Mouse (Mus musculus) left cerebral cortex, adult 8-10 months (tissue): ENCODE data around the gene Upf1. TPM values are rescaled to one million over a fixed set of nuclear protein-coding genes. Genes with fewer than 3 reads are reported as not detected.

Source experiments
- DNase-seq, 2 experiments: peaks; one replicate each; pipeline ENCODE4 v3.0.0; 2022; ENCODE audit warnings: low spot score in 2 of 2
- total RNA-seq, 4 experiments: library from RNA; stranded (reverse); gene quantifications; 2 replicates each; pipeline ENCODE4 v1.2.4; 2022

The Upf1 gene
- total RNA-seq: 10 to 100 TPM; 55.1 to 60.8 (median 59.2) TPM

GRCm38 (mm10) chr8:70353194-70353817 is at the start of gene Upf1:
Gene Upf1, minus strand, starts transcription at chr8:70353278.
- peak; percentile 98 for DNase-seq

DNA sequence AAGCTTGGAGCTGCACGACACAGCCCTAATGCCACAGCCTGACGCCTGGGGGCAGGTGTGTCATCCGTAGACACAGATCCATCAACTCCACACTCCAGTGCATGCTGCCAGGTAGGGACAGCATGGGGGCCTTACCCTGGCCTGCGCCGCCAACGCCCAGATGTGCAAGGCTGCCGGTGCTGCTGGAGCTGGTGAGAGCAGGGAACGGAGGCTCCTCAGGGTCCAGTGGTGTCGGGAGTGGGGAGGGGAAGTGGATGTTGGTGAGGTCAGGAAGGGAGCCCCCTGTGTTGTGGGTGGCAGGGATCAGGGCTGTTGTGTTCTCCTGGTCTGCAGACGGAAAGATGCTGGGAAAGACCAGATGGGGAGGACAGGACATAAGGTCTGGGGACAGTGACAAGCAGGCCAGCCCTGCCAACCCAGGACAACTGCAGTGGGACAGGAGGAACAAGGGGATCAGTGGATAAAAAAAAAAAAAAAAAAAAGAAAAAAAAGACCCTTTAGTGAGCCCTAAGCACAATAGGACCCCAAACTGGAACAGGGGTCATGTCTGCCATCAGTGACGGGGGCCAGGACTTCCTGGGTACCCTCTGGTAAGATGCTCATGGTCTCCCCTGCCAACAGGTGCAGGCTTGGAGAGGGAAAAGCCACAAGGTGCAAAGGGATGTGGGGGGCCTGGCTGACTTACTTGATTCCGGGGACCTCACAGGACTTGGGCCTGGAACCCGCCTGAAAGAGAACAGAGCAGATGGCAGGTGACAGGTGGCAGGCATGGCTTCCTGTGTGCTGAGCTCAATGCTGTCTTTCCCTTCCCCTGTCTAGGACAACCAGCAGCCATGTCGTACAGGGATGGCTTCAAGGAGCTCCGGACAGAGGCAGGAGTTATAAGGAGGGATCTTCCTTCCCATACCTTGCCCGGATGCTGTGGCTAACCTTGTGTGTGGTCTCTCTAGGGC is 44.8 kb upstream of the Upf1 start:
- DNase-seq: no peak

- no peak for DNase-seq
These were observed 43.1 kb upstream of the Upf1 start for GRCm38 (mm10) chr8:70396184-70396583.

- no peak for DNase-seq
These were observed 42.6 kb upstream of the Upf1 start for GRCm38 (mm10) chr8:70395649-70396048.

DNA sequence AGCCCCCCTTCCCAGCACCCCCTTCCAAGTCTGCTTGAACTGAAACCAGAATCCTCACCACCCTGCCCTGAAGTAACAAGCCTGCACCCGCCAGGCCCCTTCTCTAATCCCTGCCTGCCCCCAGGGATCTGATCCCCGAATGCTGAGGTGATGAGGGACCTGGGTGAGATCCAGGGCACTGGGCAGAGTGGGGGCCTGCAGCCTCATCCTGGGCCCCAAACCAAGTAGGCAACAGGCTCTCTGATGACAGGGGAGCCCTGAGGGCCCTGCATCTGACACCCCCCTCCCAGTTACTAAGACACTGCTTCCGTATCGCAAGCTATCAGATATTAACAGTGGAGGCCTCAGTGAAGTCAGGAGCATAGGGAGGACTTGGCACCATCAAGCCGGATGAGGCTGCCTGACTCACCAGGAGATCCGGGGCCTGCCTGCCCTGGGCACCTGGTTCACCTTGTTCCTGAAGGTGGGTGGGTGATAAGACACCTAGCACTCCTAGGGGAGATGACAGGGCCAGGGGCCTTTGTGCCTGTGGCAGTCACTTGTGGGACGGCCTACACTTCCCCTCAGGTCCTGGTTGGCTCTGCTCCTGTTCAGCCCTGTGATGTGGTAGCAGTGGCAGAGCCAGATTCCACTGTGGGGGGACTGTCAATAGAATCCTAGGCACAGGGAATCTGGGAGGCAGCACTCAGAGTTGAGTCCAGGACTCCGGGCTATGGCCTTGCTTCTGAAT is 41.4 kb upstream of the Upf1 start:
- no peak for DNase-seq

- no peak for DNase-seq
These were observed 40.0 kb upstream of the Upf1 start for GRCm38 (mm10) chr8:70393087-70393486.

- DNase-seq: no peak
These were observed 36.6 kb upstream of the Upf1 start for GRCm38 (mm10) chr8:70389678-70390077.

GRCm38 (mm10) chr8:70383287-70383686 is 30.2 kb upstream of the Upf1 start:
- DNase-seq: peak; percentile 30 to 54

- no peak for DNase-seq
These were observed 27.0 kb upstream of the Upf1 start for GRCm38 (mm10) chr8:70380069-70380468.

DNA sequence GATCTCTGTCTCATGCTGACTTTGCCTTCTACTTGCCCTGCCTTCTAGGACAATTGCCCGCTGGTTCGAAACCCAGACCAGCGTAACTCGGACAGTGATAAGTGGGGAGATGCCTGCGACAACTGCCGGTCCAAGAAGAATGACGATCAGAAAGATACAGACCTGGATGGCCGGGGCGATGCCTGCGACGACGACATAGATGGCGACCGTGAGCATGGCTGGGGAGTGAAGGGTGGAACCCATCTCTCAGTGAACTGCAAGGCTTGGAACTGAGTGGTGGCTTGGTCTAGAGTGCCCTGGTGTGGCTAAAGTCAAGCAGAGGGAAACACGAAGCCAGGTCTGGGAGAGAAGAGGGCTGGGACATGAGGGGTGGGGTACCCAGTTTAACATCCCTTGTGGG is 24.0 kb upstream of the Upf1 start:
- DNase-seq: no peak

DNA sequence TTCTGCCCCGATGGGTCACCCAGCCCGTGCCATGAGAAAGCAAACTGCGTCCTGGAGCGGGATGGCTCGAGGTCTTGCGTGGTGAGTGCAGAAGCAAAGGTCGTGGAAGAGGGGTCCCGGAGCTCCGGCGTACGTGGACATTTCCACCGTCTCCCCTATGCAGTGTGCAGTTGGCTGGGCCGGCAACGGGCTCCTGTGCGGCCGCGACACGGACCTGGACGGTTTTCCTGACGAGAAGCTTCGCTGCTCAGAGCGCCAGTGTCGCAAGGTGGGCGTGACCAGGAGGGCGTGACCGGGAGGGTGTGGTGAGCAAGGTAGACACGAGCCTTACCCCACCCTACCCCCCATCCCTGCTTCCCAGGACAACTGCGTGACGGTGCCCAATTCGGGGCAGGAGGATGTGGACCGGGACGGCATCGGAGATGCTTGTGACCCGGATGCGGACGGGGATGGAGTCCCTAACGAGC is 23.2 kb upstream of the Upf1 start:
- DNase-seq: no peak

DNA sequence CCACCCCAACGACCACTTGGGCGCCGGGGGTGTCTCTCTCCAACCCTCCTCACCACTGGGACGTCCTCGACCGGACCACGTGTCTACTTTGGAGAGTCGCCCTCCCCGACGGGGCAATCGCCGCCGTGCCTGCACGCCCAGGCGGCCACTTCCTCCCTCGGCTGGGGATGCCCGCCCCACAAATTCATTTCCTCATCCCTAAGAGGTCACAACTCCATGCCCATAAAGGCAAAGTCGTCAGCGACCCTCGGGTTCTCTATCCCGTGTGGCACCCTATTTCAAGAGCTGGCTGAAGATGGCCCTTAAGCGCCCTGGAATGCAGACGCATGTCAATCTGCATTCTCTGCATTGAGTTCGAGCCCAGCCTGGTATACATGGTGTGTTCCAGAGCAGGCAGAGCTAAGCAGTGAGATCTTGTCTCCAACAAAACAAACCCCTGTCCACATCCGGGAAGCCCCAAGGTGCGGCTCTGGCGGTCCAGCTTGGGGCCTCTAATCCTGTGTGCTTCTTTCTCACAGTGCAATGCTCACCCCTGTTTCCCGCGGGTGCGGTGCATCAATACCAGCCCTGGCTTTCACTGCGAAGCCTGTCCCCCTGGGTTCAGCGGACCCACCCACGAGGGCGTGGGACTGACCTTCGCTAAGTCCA is 22.3 kb upstream of the Upf1 start:
- no peak for DNase-seq

- no peak for DNase-seq
These were observed 21.3 kb upstream of the Upf1 start for GRCm38 (mm10) chr8:70374318-70374927.

GRCm38 (mm10) chr8:70373397-70374317 is 20.6 kb upstream of the Upf1 start, which contains the start of gene Comp:
Gene Comp, plus strand, starts transcription at chr8:70373558.
- DNase-seq: no peak

- DNase-seq: no peak
These were observed 18.9 kb upstream of the Upf1 start for GRCm38 (mm10) chr8:70371951-70372350.

DNA sequence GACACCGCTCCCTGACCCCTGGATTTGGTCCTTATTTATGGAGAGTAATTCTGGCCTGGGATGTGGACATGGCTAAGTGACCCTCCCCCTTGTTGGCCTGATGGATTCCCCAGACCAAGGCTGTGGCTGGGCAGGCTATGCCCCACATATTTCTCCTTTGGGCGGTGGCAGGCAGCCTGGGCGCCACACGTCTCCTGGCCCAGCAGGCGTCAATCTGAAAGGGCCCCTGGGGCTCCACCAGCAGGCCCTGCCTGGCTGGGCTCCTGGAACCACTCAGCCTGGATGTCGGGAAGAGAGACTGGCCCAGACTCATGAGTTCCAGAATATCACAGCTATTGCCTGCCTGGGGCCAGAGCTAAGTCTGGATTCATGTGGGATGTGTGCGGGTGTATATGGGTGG is 17.4 kb upstream of the Upf1 start:
- no peak for DNase-seq

- no peak for DNase-seq
These were observed 13.5 kb upstream of the Upf1 start for GRCm38 (mm10) chr8:70366588-70366987.

DNA sequence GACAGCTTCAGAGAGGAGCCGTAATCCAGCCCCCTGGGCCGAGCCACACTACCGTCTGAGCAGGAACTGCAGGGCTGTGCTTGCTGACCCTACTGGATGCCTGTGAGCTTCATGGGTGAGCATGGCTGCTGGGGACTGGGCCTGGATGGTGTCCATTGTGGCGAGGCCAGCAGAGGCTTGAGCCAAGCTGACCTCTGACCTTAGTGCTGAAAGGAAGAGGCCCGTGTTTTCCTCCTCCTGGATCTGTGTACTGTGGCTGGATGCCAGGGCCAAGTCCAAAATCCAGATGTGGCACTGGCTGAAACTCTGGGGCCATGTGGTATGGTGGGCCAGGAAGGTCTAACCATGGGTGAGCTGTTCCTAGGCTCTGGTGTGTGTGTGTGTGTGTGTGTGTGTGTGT is 11.0 kb upstream of the Upf1 start:
- no peak for DNase-seq

- no peak for DNase-seq
These were observed 8.5 kb upstream of the Upf1 start for GRCm38 (mm10) chr8:70361484-70362032.
